Mouse (Mus musculus): Measurements from ENCODE around the gene Hikeshi.

Hikeshi gene

GRCm38 (mm10) chr7:89940571-89941463 lies at the start of gene Hikeshi:
TSS of gene Hikeshi (minus strand) at chr7:89941204.
- DNase-seq (ENCODE audit: low spot score in 2 of 2): peak; percentile 84 to 88

- no peak for DNase-seq (ENCODE audit: low spot score in 2 of 2)
Measured at GRCm38 (mm10) chr7:89984421-89984820, 43.4 kb upstream of the Hikeshi start.

DNA sequence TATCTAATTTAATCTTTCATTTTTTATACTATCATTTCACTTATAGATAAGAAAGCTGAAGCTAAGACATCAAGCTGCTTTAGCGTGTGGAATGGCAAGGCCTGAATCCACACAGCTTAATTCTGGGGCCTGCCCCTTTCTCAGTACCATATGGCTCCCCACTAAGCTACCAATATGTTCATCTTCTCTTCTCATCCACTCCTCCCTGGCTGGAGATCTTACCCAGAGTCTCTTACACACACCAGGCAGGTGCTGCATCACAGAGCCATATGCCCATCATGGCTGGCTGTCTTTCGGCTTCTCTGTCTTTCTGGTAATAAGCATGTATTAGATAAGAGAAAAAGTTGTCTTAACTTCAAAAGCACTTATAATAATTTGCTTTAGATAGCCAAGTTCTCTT lies 42.4 kb upstream of the Hikeshi start:
- DNase-seq (ENCODE audit: low spot score in 2 of 2): no peak

- DNase-seq (ENCODE audit: low spot score in 2 of 2): no peak
Measured at GRCm38 (mm10) chr7:89981557-89981956, 40.6 kb upstream of the Hikeshi start.

GRCm38 (mm10) chr7:89980485-89981422 lies 39.8 kb upstream of the Hikeshi start, which contains the start of gene Eed:
TSS of gene Eed (minus strand) at chr7:89980983.
- peak; percentile 88 to 89 for DNase-seq (ENCODE audit: low spot score in 2 of 2)

DNA sequence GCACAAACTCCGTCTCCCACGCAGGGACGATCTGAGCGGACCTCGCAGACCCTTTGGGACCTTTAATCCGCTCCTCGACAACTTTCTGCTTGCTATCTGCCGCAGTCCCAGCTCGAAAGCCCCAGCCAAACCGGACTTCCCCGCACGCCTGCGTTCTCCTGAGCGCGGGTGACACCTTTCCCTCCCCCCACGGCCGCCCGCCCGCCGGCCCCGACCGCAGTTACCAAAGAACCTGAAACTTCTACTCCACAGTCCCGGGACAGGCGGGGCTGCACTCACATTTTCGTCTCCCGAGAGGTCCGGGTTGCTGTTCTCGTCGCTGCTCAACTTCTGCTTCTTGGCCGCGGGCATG lies 39.1 kb upstream of the Hikeshi start:
- DNase-seq (ENCODE audit: low spot score in 2 of 2): no peak

DNA sequence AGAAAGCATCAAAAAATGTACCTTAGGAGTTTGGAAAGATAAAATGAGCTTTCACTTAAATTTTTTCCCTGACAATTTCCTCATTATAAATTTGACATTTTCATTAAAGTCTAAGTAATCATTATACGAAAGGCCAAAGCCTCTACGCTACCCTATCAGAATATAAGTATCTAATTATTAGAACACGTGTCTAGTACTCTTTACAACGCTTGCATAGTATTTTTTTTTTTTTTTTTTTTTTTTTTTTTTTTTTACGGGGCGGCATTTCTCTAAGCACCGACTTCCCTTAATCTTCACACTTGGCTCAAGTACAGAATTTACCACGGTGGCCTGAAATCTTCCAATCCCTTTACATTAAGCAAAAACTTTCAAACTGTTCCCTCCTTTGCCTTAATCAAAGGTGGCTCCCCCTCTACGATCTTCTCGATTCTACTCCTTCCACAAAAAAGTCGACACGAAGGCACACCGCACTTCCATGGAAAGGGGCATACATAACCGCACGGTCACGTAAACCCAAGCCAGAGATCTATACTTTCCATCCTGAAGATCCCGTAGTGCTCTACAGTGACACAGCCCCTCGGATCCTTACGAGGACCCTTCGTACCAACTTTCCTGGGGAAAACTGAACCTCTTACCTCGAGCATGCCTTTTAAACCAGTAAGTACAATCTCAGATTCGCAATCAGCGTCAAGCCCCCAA lies 38.6 kb upstream of the Hikeshi start:
- no peak for DNase-seq (ENCODE audit: low spot score in 2 of 2)

DNA sequence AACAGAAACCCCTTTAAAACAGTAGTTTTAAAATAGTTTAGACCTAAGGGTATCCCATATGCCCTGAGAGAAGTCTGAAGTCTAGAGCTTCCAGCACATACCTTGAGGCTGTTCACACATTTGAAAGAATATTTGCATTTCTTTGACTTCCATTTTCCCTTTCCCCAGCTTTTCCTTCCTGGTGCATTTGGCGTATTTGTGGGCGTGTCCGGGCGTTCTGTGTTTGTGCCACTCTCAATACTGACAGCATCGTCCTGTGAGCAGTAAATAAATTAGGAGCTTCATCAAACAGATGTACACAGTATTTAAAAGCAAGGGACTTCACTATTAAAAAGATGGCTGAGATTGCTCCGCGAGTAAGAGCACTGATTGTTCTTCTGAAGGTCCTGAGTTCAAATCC lies 35.8 kb upstream of the Hikeshi start:
- DNase-seq (ENCODE audit: low spot score in 2 of 2): no peak

- DNase-seq (ENCODE audit: low spot score in 2 of 2): no peak
Measured at GRCm38 (mm10) chr7:89975571-89975970, 34.6 kb upstream of the Hikeshi start.

- no peak for DNase-seq (ENCODE audit: low spot score in 2 of 2)
Measured at GRCm38 (mm10) chr7:89967235-89967634, 26.2 kb upstream of the Hikeshi start.

DNA sequence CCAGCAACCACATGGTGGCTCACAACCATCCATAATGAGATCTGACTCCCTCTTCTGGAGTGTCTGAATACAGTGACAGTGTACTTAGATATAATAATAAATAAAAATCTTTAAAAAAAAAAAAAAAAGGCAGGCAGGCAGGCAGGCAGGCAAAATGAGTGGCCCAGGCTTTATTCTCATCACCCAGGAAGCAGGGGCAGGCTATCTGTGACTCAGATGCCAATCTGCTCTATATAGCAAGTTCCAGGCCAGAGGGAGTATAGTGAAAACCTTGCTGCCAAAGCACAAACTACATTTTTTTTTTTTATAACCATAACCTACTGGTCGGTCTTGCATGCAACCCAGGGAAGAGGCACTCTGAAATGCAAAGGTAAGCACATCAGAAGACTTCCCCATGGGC lies 25.8 kb upstream of the Hikeshi start:
- DNase-seq (ENCODE audit: low spot score in 2 of 2): no peak

DNA sequence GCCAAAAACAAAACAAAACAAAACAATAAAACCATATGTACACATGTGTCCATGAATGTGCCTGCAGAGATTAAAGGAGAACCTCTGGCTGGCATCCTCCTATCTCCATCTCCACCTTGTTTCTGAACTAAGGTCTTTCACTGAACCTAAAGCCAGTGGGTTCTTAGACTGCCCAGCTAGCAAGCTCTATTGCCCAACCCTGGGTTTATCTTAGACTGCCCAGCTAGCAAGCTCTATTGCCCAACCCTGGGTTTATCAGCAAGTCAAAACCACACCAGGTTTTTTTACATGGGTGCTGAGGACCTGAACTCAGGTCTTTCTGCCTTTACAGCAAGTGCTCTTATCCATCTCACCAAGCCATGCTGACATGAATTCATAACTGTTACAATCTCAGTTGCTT lies 22.1 kb upstream of the Hikeshi start:
- DNase-seq (ENCODE audit: low spot score in 2 of 2): no peak

DNA sequence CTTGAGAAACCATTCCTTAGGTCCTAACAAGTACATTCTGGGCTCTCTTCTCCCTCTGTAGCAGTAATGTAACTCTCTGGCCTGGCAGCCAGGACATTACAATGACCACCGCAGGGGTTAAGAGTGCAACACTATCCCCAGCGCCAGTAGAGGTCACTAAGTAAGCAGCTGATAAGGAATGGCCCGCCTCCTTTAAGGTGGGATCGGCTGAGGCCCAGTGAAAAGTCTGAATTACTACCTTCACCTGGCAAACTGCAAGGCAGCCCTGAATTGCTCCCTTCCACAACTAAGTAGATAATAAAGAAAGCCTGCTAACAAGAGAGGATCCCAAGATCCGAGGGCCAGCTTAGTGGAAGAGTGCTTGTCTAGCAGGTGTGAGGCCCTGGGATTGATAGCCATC lies 16.3 kb upstream of the Hikeshi start:
- DNase-seq (ENCODE audit: low spot score in 2 of 2): no peak

DNA sequence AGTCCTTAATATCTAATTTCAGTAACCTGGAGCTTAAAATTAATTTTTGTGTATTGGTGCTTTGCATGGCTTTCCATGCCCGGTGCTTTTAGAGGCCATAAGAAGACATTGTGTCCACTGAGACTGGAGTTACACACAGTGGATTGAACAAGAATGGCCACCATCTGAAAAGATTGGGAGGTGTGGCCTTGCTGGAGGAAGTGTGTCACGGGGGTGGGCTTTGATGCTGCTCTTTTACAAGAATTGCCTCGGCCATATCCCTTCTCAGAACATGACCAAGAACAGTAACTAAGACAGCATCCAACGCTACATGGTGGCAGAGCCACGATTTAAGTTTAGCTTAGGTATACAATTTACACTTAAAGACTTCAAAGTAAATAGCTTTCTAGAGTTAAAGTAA lies 13.3 kb upstream of the Hikeshi start:
- DNase-seq (ENCODE audit: low spot score in 2 of 2): no peak

GRCm38 (mm10) chr7:89949403-89949802 lies 8.4 kb upstream of the Hikeshi start:
- DNase-seq (ENCODE audit: low spot score in 2 of 2): no peak

DNA sequence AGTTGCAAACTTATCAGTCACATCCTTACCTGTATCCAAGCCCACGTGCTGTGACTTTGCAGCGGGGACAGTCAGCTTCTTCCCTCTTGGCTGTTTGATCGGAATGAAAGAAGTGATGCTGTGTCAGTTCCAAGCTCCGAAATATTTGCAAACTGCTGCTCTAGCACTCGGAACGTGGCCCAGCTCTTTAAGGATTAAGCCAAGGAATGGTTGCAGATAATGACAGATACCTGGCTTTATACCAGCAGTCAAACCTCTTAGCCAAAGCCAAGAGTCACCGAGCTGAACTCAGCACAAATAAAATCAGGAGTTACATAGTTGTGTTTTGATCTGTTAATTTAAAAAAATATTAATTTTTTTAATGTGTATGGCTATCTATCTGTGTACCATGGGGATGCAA lies 7.0 kb upstream of the Hikeshi start:
- DNase-seq (ENCODE audit: low spot score in 2 of 2): no peak

- no peak for DNase-seq (ENCODE audit: low spot score in 2 of 2)
Measured at GRCm38 (mm10) chr7:89939497-89940353, 1.3 kb downstream of the Hikeshi start.

DNA sequence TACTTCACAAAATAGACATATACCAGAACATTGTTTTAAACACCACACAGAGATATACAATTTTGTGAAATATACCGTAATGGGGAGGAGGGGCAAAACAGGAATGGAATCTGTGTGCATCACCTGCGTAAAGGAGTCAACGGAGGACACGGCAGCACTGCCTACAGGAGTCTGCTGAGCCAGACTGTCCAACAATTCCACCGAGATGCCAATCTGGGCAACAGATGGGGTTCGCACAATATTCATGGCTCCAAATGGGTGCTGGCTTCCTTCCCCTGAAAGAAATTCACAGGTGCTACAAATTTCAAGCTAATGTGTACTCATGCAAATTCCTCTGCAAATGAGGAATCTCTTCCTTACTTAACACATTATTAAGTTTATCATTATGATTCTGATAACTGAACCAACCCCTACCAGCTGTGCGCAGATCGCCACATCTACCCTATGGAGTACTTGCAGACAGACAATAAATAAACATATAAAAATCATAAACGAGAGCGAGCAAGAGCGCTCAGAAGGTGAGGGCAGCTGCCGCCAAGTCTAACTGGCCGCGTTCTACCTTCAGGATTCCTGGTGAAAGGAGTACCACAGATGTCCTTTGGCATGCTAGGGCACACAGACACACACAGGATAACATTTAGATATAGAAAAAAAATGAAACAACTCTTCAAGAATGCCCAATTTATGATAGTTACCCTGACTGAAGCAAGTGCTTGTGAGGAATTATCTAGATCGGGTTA lies 17.4 kb downstream of the Hikeshi start:
- peak; percentile 27 to 34 for DNase-seq (ENCODE audit: low spot score in 2 of 2)

DNA sequence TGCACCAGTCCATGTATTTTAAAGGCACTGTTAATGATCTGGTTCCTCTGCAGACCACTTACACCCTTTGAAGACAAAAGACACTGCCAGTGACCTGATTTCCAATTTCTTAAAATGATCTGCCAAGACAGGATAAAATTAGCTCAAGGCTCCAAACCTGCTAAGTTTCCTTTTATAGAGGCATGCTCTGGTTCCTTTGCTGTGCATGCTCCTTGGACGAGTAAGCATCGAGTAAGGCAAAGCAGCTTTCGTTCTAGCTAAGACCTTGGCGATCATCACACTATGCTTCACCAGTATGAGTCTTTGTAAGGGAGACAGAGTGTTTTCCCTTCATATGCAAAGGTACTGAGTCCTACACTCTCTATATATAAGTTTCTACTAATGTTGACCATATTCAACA lies 23.2 kb downstream of the Hikeshi start:
- DNase-seq (ENCODE audit: low spot score in 2 of 2): no peak

DNA sequence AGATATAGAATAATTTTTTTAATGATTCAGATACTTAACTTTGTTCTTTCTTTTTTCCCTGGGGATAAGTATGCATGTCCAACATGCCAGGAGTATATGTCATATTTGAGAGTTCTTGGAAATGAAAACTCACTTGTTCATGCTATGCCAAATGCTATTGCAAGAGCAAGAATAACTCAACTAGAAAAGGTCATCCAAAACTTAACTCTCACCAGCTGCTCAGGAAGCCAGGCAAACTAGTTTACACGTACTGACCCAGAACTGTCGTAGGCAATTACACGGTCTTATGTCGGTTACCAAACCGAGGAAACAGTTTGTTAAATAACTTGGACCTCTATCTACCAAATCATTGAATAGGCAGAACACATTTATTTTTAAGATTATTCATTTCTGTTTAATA lies 24.3 kb downstream of the Hikeshi start:
- DNase-seq (ENCODE audit: low spot score in 2 of 2): no peak
